Mouse (Mus musculus) heart, embryonic 11.5 days (tissue): ENCODE measurements around the gene Plekhg5. TPM values are rescaled to one million over a fixed set of nuclear protein-coding genes. Genes with fewer than 3 reads are reported as not detected.
A peak's percentile ranks its signal among the peaks of the same experiment; 100 is the strongest.

ENCODE experiments used
- ATAC-seq: fragments of 200-750 bp; cut with Nextera tagmentation; replicated peaks from 2 replicates; pipeline ENCODE4 v1.8.0; 2017; ENCODE audit warnings: moderate library complexity; ENCODE audit not compliant: insufficient number of reproducible peaks, low FRiP score, low TSS enrichment
- H3K27ac ChIP-seq: fragments of 300-500 bp; sonication (generic); 2 replicates; pipeline ENCODE4 v1.5.1; 2014; ENCODE audit warnings: mild to moderate bottlenecking, low read depth, low read length
- H3K27me3 ChIP-seq: fragments of 300-500 bp; sonication (generic); 2 replicates; pipeline ENCODE4 v1.6.1; 2014; ENCODE audit warnings: mild to moderate bottlenecking, low read length, mixed read lengths; ENCODE audit not compliant: control insufficient read depth, insufficient read depth
- H3K36me3 ChIP-seq: fragments of 300-500 bp; sonication (generic); 2 replicates; pipeline ENCODE4 v1.6.1; 2014; ENCODE audit warnings: mild to moderate bottlenecking, low read length, moderate library complexity, mixed read lengths; ENCODE audit not compliant: control insufficient read depth, insufficient read depth
- H3K4me1 ChIP-seq: fragments of 300-500 bp; sonication (generic); 2 replicates; pipeline ENCODE4 v1.6.1; 2014; ENCODE audit warnings: low read length; ENCODE audit not compliant: control insufficient read depth, insufficient read depth
- H3K4me2 ChIP-seq: fragments of 300-500 bp; sonication (generic); 2 replicates; pipeline ENCODE4 v1.6.1; 2014; ENCODE audit warnings: mild to moderate bottlenecking, moderate library complexity
- H3K4me3 ChIP-seq: fragments of 300-500 bp; sonication (generic); 2 replicates; pipeline ENCODE4 v1.5.1; 2014; ENCODE audit warnings: low read depth, low read length
- H3K9ac ChIP-seq: fragments of 300-500 bp; sonication (generic); 2 replicates; pipeline ENCODE4 v1.6.1; 2014; ENCODE audit warnings: mild to moderate bottlenecking, low read depth, low read length, moderate library complexity
- H3K9me3 ChIP-seq: fragments of 300-500 bp; sonication (generic); replicated peaks from 2 replicates; pipeline ENCODE4 v1.6.1; 2016; ENCODE audit warnings: low read length; ENCODE audit not compliant: control insufficient read depth
- WGBS: fragments of 180-500 bp; shearing (Covaris S2); extraction: QIAGEN DNeasy Blood & Tissue Kit; methylation state at CpG from one replicate; pipeline ENCODE4 v1.1.7; 2014; ENCODE audit not compliant: insufficient replicate concordance; 5-methylcytosine and 5-hydroxymethylcytosine counted together
- polyA plus RNA-seq: library from polyadenylated mRNA; unstranded; fragments of >200 nt; fragmentation: Nextera tagmentation; extraction: Ambion mirVana; gene quantifications from 2 replicates; pipeline ENCODE4 v1.2.1, GENCODE M21; 2014

Plekhg5 gene
- polyA plus RNA-seq, 1 experiment from 2014 or later: 7.0 TPM

DNA sequence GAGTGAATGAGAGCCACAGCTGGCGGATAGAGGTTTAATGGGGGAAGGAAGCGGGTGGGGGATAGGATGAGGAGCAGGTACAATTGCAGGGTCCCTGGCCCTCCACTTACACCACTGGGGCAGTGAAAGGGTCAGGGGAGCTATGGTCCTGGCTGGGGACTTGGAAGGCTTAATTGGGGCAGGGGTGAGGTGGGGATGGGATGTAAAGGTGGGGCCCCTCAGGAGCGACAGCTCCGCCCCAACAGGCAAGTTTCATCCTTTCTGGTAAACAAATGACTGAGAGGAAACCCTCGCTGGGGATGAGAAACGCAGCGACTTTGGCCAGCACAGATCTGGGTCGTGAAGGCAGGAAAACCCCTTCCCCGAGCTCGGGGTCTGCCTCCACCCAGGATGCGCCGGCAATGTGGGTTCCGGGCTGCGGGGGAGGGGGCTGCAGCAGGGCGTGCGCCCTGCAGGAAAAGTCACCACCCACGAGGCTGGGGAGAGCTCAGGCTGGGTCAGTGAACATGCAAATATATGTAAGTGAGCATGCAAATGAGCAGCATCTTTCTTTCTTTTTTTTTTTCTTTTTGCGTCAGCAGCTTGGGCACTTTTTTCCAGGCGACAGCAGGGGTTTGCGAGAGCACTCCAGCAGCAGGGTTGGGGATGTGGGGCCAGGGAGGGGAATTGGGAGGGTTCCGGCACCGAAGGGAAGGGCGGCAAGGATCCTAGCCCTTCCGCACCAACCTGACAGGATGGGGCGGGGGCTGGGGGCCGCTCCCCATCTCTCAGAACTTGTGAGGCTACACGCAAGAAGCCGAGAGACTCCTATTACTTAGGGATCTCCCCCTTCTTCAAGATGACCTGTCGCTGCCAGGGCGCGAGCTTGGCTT, 48.2 kb downstream of the Plekhg5 start:
- ATAC-seq: no peak
- H3K4me3 ChIP-seq: peak overlapping the region; percentile 30
- peak overlapping the region; percentile 55 for H3K4me2 ChIP-seq
- 2% methylated on average over 31 of the region's 31 CpGs for WGBS
- H3K27me3 ChIP-seq: peaks cover 89% of the 10 kb centered on the region
- H3K27ac ChIP-seq: no peak overlapping the region
- no peaks in the 10 kb centered on the region for H3K9me3 ChIP-seq
- H3K36me3 ChIP-seq: no peaks in the 10 kb centered on the region
- H3K9ac ChIP-seq: no peak overlapping the region
- peaks cover 29% of the 10 kb centered on the region for H3K4me1 ChIP-seq

DNA sequence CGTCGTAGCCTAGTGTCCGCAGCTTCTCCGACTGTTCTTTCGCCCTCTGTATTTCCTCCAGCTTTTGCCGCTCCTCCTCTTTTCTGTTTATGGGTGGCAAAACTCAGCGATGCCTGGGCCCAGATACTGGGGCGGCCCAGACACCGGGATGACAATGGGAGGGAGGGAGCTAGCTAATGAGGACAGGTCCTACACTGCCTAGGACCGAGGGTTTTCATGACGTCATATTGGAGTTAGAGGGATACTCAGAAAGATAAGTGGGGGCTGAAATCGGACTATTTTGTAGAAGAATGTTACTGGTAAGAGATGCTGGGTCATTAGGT, 48.8 kb downstream of the Plekhg5 start:
- Histone ChIP-seq H3K9ac (no peak overlapping the region), H3K27me3 (peaks cover 94% of the 10 kb centered on the region), H3K4me2 (peak overlapping the region; percentile 55), H3K4me3 (peak overlapping the region; percentile 30), H3K4me1 (peaks cover 29% of the 10 kb centered on the region), H3K9me3 (no peaks in the 10 kb centered on the region), H3K27ac (no peak overlapping the region), H3K36me3 (no peaks in the 10 kb centered on the region)
- no peak for ATAC-seq
- WGBS: under 1% methylated on average over 12 of the region's 12 CpGs

DNA sequence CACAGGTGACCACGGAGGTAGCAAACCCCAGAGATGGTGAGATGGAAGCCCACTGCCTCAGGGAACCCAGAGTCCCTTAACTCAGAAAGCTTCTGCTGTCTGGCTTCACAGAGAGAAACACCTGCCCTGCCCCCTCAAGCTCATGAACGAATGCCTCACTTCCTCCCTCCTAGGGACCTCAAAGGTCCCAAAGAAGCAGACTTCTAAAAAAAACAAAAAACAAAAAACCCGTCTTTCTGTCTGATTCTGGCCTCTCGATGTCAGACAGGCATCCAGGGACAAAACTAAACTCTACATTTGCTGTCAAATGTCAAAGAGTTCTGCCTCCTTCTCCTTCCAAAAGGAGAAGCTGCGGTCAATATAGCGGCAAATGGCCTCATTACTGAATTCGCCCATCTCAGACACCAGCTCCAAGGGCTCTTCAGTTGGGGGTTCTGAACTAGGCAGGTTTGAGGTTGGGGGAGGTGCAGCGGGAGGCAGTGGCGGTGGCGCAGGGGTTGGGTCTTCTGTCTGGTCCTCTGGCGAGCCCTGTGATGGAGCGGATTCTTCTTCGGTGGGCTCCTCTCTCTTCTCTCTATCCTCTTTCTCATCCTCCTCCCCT, 52.2 kb downstream of the Plekhg5 start:
- H3K4me1 ChIP-seq: peaks cover 33% of the 10 kb centered on the region
- H3K27ac ChIP-seq: no peak overlapping the region
- WGBS: 14% methylated on average over 13 of the region's 13 CpGs
- H3K36me3 ChIP-seq: no peaks in the 10 kb centered on the region
- H3K27me3 ChIP-seq: peaks cover 99% of the 10 kb centered on the region
- peak overlapping the region; percentile 62; the same call in 1 of the 2 replicates for H3K4me2 ChIP-seq
- ATAC-seq: no peak
- H3K9ac ChIP-seq: no peak overlapping the region
- no peaks in the 10 kb centered on the region for H3K9me3 ChIP-seq
- H3K4me3 ChIP-seq: peak overlapping the region; percentile 40; the same call in 1 of the 2 replicates

DNA sequence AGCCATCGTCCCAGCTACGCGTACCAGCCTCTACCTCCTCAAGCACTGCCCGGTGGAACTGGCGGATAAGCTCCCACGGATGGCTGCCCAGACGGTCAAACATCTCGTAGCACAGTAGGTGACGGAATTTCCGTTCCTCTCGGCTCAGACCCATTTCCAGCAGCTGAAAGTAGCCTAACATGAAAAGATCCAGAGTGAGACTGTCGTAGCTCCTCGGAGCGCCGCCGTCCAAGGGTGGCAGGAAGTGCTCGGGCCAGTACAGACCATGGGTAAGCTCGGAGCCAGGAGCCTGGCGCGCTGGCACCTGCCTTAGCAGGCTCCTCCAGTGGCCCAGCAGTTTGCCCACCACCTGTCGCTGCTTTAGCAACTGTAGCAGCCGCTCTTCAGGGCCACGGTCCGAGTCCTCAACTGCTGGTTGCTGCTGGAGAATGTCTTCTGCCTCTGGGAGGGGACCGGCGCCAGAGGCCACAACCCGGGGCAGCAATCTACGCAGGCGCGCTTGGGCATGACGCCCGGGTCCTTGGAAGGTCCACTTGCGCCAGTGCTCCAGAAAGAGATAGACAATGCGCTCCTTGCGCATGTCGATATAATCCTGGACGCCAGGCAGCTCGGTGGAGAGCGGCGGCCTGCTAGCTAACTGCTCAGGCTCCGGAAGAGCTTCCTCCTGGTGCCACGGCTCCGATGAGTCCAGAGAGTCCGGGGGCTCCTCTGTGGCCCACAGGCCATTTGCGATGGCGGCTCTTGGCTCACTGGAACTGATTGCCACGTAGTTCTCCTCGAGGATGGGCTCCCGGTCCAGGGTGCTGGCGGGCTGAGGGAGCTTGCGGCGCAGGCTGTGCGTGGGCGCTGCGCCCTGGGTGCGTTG, 53.1 kb downstream of the Plekhg5 start:
- WGBS: 8% methylated on average over 56 of the region's 56 CpGs
- Histone ChIP-seq H3K4me1 (peaks cover 26% of the 10 kb centered on the region), H3K4me2 (peak overlapping the region; percentile 62), H3K36me3 (no peaks in the 10 kb centered on the region), H3K9ac (peak overlapping the region; percentile 46; the same call in 1 of the 2 replicates), H3K9me3 (no peaks in the 10 kb centered on the region), H3K27ac (no peak overlapping the region), H3K27me3 (peaks cover 99% of the 10 kb centered on the region), H3K4me3 (peak overlapping the region; percentile 40)
- ATAC-seq: no peak

DNA sequence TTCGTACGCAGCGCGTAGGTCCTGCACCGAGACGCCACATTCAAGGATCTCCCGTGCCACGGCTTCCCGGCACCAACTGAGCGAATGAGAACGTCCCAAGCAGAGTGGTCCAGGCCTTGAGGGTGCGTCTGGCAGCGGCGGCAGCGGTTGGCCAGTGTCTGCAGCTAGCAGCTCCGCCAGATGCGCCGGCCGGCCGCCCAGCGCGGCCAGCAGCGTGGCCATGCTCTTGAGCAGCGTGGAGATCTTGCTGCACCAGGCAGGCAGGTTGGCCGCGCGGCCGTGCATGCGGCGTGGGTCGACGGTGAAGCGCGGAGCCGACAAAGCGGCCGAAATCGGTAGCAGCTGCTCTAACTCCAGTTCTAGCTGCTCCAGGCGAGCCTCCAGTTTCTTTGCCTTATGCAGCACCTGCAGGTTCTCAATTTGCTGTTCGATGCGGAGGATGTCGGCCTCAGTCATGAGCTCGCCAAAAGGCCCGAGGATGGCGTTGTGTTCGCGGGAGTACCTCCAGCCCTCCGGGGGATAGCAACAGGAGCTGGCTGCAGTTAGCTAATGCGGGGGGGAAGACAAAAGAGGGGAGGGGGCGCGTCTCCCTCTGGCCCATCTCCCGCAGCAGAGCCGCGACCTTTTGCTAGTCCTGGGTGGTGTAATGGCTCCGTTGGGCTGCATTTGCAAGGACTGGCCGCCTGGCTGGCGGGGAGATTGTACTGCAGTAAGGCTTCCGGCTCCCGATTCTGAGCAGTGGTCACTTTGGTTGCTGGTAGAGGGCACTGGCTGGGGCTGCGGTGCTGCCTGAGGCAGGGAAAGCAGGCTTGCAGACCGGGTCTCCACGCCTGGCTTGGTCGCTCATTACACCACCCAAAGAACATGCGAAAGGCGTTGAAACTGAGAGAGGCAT, 54.0 kb downstream of the Plekhg5 start:
- Histone ChIP-seq H3K36me3 (no peaks in the 10 kb centered on the region), H3K27ac (no peak overlapping the region), H3K9ac (peak overlapping the region; percentile 46; the same call in 1 of the 2 replicates), H3K4me1 (peaks cover 25% of the 10 kb centered on the region), H3K4me3 (peak overlapping the region; percentile 40), H3K4me2 (peak overlapping the region; percentile 62), H3K27me3 (peaks cover 99% of the 10 kb centered on the region), H3K9me3 (no peaks in the 10 kb centered on the region)
- ATAC-seq: no peak
- WGBS: 6% methylated on average over 65 of the region's 65 CpGs

DNA sequence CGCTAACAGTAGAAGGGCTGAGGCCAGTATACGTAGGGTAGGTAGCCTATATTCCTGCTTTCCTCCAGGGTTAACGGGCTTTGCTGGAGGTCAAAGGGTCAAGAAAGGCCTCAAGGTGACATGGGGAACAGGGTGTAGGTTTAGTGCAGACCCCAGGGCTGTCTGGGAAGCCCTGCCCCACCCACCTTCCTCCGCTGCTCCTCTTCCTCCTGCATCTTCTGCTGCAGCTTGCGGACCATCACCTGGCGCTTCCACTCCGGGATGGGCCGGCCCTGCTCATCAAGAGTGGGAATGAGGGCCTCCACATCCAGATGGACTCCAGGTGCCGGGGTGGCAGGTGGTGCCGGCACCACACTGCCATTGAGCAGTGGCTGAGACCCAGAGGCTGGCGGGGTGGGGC, 55.6 kb downstream of the Plekhg5 start:
- Histone ChIP-seq H3K36me3 (no peaks in the 10 kb centered on the region), H3K27ac (no peak overlapping the region), H3K4me3 (no peak overlapping the region), H3K9ac (no peak overlapping the region), H3K27me3 (peaks cover 100% of the 10 kb centered on the region), H3K9me3 (no peaks in the 10 kb centered on the region), H3K4me1 (peaks cover 32% of the 10 kb centered on the region), H3K4me2 (no peak overlapping the region)
- no peak for ATAC-seq
- 78% methylated on average over 11 of the region's 11 CpGs for WGBS

DNA sequence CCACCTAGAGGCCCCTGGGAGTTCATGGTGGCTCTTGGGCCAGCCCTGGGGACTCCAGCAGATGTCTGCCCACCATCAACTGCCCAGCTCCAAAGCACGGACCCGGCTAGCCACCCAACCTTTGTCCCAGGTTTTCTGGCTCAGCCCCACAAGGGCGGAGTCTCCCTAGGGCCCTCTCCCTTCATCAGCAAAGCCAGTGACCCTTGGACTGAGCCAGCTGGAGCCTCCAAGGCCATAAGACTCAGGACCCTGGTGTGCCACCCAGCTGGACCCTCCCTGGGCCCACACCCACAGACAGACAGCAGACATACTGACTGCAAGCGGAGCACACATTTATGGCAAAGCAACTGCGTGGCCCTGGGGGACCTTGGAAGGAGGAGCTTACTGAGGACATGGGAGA, 56.5 kb downstream of the Plekhg5 start:
- H3K4me3 ChIP-seq: no peak overlapping the region
- H3K36me3 ChIP-seq: no peaks in the 10 kb centered on the region
- H3K27ac ChIP-seq: no peak overlapping the region
- no peak overlapping the region for H3K4me2 ChIP-seq
- peaks cover 32% of the 10 kb centered on the region for H3K4me1 ChIP-seq
- ATAC-seq: no peak
- WGBS: 58% methylated on average over 5 of the region's 5 CpGs
- H3K9me3 ChIP-seq: no peaks in the 10 kb centered on the region
- no peak overlapping the region for H3K9ac ChIP-seq
- peaks cover 100% of the 10 kb centered on the region for H3K27me3 ChIP-seq
